Mouse (Mus musculus) midbrain, embryonic 15.5 days (tissue): ENCODE results near the gene Ebf1. TPM values are rescaled to one million over a fixed set of nuclear protein-coding genes. Genes with fewer than 3 reads are reported as not detected.

Experiments
- ATAC-seq: fragments of 200-750 bp; cut with Nextera tagmentation; replicated peaks from 2 replicates; pipeline ENCODE4 v1.8.0; 2017; ENCODE audit warnings: moderate TSS enrichment
- H3K27ac ChIP-seq: fragments of 300-500 bp; sonication (generic); 2 replicates; pipeline ENCODE4 v1.5.1; 2015; ENCODE audit warnings: mild to moderate bottlenecking, inconsistent platforms
- H3K27me3 ChIP-seq: fragments of 300-500 bp; sonication (generic); replicated peaks from 2 replicates; pipeline ENCODE4 v1.6.1; 2015; ENCODE audit warnings: inconsistent platforms
- H3K36me3 ChIP-seq: fragments of 300-500 bp; sonication (generic); replicated peaks from 2 replicates; pipeline ENCODE4 v1.6.1; 2015; ENCODE audit warnings: inconsistent platforms
- H3K4me1 ChIP-seq: fragments of 300-500 bp; sonication (generic); 2 replicates; pipeline ENCODE4 v1.6.1; 2015; ENCODE audit warnings: inconsistent platforms
- H3K4me2 ChIP-seq: fragments of 300-500 bp; sonication (generic); 2 replicates; pipeline ENCODE4 v1.6.1; 2015; ENCODE audit warnings: inconsistent platforms, mild to moderate bottlenecking, moderate library complexity
- H3K4me3 ChIP-seq: fragments of 300-500 bp; sonication (generic); 2 replicates; pipeline ENCODE4 v1.5.1; 2015; ENCODE audit warnings: mild to moderate bottlenecking, inconsistent platforms
- H3K9ac ChIP-seq: fragments of 300-500 bp; sonication (generic); 2 replicates; pipeline ENCODE4 v1.6.1; 2015; ENCODE audit warnings: mild to moderate bottlenecking, inconsistent platforms
- H3K9me3 ChIP-seq: fragments of 300-500 bp; sonication (generic); 2 replicates; pipeline ENCODE4 v1.6.1; 2016; ENCODE audit warnings: inconsistent platforms
- WGBS: fragments of 180-500 bp; shearing (Covaris S2); methylation state at CpG from one replicate; pipeline ENCODE4 v1.1.7; 2015; ENCODE audit warnings: mixed read lengths; 5-methylcytosine and 5-hydroxymethylcytosine counted together
- polyA plus RNA-seq: library from polyadenylated mRNA; unstranded; fragments of >200 nt; fragmentation: Nextera tagmentation; extraction: Ambion mirVana; gene quantifications from 2 replicates; pipeline ENCODE4 v1.2.1, GENCODE M21; 2015

The Ebf1 gene
- polyA plus RNA-seq, 1 experiment from 2014 or later, result 68.9 TPM

DNA sequence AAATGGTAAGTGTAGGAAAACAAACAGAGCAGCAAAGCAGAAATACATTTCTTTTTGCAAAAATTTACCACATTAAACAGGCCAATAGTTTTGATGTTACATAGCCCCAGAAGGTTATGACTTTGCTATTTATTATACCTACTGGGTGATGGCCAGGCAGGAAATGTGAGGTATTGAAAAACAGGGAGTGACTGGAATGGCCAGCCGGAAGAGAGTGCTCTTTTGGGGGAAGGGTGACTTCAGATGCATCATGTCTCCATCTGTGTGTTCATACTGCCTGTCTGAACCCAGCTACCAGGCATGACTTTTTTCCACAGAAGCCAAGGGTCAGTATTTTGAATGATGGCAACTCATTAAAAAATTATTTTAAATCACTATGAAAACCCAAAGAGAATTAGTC lies 84.7 kb downstream of the Ebf1 start:
- H3K36me3 ChIP-seq, result no peaks in the 10 kb centered on the region
- ATAC-seq, result no peak
- H3K9me3 ChIP-seq, result no peaks in the 10 kb centered on the region
- no peak overlapping the region for H3K4me2 ChIP-seq
- peak overlapping the region; percentile 34; the same call in 1 of the 2 replicates for H3K27ac ChIP-seq
- H3K4me3 ChIP-seq, result no peak overlapping the region
- H3K27me3 ChIP-seq, result no peaks in the 10 kb centered on the region
- H3K4me1 ChIP-seq, result peaks cover 13% of the 10 kb centered on the region
- 70% methylated on average over 1 of the region's 1 CpGs for WGBS
- H3K9ac ChIP-seq, result no peak overlapping the region

- 91% methylated on average over 8 of the region's 8 CpGs for WGBS
- H3K27me3 ChIP-seq, result no peaks in the 10 kb centered on the region
- H3K9ac ChIP-seq, result no peak overlapping the region
- peaks cover 13% of the 10 kb centered on the region for H3K4me1 ChIP-seq
- ATAC-seq, result no peak
- H3K4me2 ChIP-seq, result no peak overlapping the region
- no peaks in the 10 kb centered on the region for H3K36me3 ChIP-seq
- no peaks in the 10 kb centered on the region for H3K9me3 ChIP-seq
- H3K4me3 ChIP-seq, result no peak overlapping the region
- no peak overlapping the region for H3K27ac ChIP-seq
These were observed 85.8 kb downstream of the Ebf1 start for GRCm38 (mm10) chr11:44702716-44703486.

DNA sequence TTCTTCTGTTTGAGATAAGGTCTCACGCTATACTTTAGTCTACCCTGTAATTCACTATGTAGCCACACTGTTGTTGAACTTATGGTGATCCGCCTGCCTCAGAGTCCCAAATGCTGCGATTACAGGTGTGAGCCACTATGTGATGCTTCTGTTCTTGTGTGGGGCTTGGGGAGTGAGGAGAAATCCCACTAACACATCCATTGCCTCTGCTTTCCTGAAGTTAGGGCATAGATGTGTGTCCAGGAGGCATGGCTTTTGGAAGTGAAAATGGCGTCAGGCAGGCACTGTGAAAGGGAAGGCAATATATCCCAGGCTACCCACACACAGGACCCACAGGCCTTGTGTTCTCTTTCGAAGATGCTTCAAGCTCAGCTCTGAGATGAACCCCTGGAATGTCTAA lies 86.8 kb downstream of the Ebf1 start:
- WGBS, result 95% methylated on average over 5 of the region's 5 CpGs
- H3K4me1 ChIP-seq, result peaks cover 14% of the 10 kb centered on the region
- no peak overlapping the region for H3K27ac ChIP-seq
- H3K9ac ChIP-seq, result no peak overlapping the region
- H3K36me3 ChIP-seq, result no peaks in the 10 kb centered on the region
- no peak overlapping the region for H3K4me2 ChIP-seq
- H3K9me3 ChIP-seq, result no peaks in the 10 kb centered on the region
- H3K4me3 ChIP-seq, result no peak overlapping the region
- H3K27me3 ChIP-seq, result no peaks in the 10 kb centered on the region
- no peak for ATAC-seq

DNA sequence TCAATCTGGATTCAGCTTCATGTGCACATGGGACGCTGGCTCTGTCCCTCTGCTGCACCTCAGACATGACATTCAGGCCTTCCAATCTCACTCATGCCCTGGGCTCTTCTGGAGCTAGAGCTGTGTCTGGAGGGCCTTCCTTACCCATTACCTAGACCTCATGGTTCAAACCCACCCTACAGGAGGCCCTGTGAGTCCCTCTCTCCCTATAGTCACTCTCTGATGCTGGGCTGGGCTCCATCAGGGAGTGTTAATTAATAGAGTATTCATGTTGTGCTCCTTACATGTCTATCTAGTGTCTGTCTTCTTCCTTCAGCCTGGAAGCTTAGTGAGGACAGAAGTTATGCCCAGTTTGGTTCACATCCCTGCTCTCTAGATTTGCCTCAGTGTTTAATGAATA lies 88.7 kb downstream of the Ebf1 start:
- Histone ChIP-seq H3K27ac (no peak overlapping the region), H3K4me2 (no peak overlapping the region), H3K4me3 (no peak overlapping the region), H3K9me3 (no peaks in the 10 kb centered on the region), H3K9ac (no peak overlapping the region), H3K36me3 (no peaks in the 10 kb centered on the region), H3K27me3 (no peaks in the 10 kb centered on the region), H3K4me1 (peaks cover 14% of the 10 kb centered on the region)
- WGBS, result 90% methylated on average over 1 of the region's 1 CpGs
- no peak for ATAC-seq

- Histone ChIP-seq H3K27me3 (no peaks in the 10 kb centered on the region), H3K27ac (no peak overlapping the region), H3K36me3 (no peaks in the 10 kb centered on the region), H3K9me3 (no peaks in the 10 kb centered on the region), H3K9ac (no peak overlapping the region), H3K4me2 (no peak overlapping the region), H3K4me1 (peaks cover 10% of the 10 kb centered on the region), H3K4me3 (no peak overlapping the region)
- ATAC-seq, result no peak
- WGBS, result 93% methylated on average over 2 of the region's 2 CpGs
These were observed 89.3 kb downstream of the Ebf1 start for GRCm38 (mm10) chr11:44706386-44706785.

- peaks cover 8% of the 10 kb centered on the region for H3K4me1 ChIP-seq
- no peak for ATAC-seq
- 12% methylated on average over 13 of the region's 13 CpGs for WGBS
- no peaks in the 10 kb centered on the region for H3K9me3 ChIP-seq
- H3K4me3 ChIP-seq, result no peak overlapping the region
- peak overlapping the region; percentile 29 for H3K4me2 ChIP-seq
- H3K36me3 ChIP-seq, result no peaks in the 10 kb centered on the region
- no peak overlapping the region for H3K9ac ChIP-seq
- H3K27me3 ChIP-seq, result no peaks in the 10 kb centered on the region
- H3K27ac ChIP-seq, result 0 out of 2 replicates have a peak overlapping the region, but pooled peaks have one; percentile 34
These were observed 90.5 kb downstream of the Ebf1 start for GRCm38 (mm10) chr11:44707381-44708289.

GRCm38 (mm10) chr11:44708290-44708685 lies 91.2 kb downstream of the Ebf1 start:
- Histone ChIP-seq H3K4me3 (no peak overlapping the region), H3K4me2 (no peak overlapping the region), H3K9me3 (no peaks in the 10 kb centered on the region), H3K9ac (no peak overlapping the region), H3K36me3 (no peaks in the 10 kb centered on the region), H3K27ac (no peak overlapping the region), H3K27me3 (no peaks in the 10 kb centered on the region), H3K4me1 (peaks cover 8% of the 10 kb centered on the region)
- no peak for ATAC-seq
- WGBS, result 84% methylated on average over 6 of the region's 6 CpGs

DNA sequence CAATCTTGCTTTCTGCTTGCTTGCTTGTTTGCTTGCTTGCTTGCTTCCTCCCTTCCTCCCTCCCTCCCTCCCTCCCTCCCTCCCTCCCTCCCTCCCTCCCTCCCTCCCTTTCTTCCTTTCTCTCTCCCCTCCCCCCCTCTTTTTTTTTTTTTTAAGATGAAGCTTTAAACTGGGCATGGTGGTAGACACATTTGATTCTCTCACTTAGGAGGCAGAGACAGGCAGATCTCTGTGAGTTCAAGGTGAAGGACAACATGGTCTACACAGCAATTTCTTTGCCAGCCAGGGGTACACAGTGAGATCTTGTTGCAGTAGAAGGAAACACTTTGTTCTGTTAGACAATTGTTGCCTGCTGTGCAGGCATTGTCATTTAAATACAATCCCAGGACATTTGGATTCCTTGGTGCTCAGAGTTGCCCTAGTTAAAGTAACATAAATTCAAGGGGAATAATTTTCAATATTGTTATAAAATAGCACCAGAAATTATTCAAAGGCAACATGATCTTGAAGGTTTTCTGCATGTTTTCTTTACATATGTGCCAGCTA lies 92.0 kb downstream of the Ebf1 start:
- Histone ChIP-seq H3K9me3 (no peaks in the 10 kb centered on the region), H3K36me3 (no peaks in the 10 kb centered on the region), H3K4me2 (no peak overlapping the region), H3K27ac (no peak overlapping the region), H3K27me3 (no peaks in the 10 kb centered on the region), H3K4me1 (peaks cover 8% of the 10 kb centered on the region), H3K9ac (no peak overlapping the region), H3K4me3 (no peak overlapping the region)
- ATAC-seq, result no peak

DNA sequence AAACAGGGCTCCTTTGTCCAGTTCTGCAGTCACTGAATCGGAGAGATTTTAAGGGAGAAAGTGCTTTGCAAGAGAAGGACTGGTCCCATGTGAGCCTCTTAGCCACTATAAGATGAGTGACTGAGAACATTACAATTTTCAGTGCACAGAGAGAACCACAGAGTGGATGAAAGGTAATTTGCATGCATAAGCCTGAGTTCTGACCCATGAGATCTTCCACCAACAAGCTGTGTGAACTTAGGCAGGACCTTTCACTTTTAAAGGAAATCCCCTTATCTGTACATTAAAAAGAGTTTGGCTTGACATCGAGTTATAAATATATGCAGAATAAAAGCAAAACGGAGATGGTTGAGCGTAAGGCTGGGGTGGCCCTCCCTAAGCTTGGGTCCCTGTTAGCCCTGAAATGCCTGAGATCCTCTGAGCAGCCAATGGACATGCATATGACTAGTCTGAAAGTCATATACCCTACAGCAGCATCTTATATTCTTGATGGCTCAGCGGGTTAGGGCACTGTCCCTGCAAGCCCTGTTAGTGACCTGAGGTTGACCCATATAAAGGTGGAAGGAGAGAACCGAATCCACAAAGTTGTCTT lies 92.8 kb downstream of the Ebf1 start:
- 83% methylated on average over 6 of the region's 6 CpGs for WGBS
- no peak overlapping the region for H3K4me2 ChIP-seq
- H3K9me3 ChIP-seq, result no peaks in the 10 kb centered on the region
- H3K4me3 ChIP-seq, result no peak overlapping the region
- H3K27me3 ChIP-seq, result no peaks in the 10 kb centered on the region
- ATAC-seq, result no peak
- no peak overlapping the region for H3K9ac ChIP-seq
- H3K36me3 ChIP-seq, result no peaks in the 10 kb centered on the region
- H3K27ac ChIP-seq, result no peak overlapping the region
- peaks cover 8% of the 10 kb centered on the region for H3K4me1 ChIP-seq

- Histone ChIP-seq H3K4me1 (peaks cover 8% of the 10 kb centered on the region), H3K9me3 (no peaks in the 10 kb centered on the region), H3K4me3 (no peak overlapping the region), H3K27me3 (no peaks in the 10 kb centered on the region), H3K4me2 (no peak overlapping the region), H3K9ac (no peak overlapping the region), H3K36me3 (no peaks in the 10 kb centered on the region), H3K27ac (no peak overlapping the region)
- no peak for ATAC-seq
These were observed 93.7 kb downstream of the Ebf1 start for GRCm38 (mm10) chr11:44710861-44711260.

- Histone ChIP-seq H3K9me3 (no peaks in the 10 kb centered on the region), H3K36me3 (no peaks in the 10 kb centered on the region), H3K9ac (no peak overlapping the region), H3K27ac (no peak overlapping the region), H3K4me1 (no peaks in the 10 kb centered on the region), H3K27me3 (no peaks in the 10 kb centered on the region), H3K4me2 (no peak overlapping the region), H3K4me3 (no peak overlapping the region)
- no peak for ATAC-seq
- 88% methylated on average over 5 of the region's 5 CpGs for WGBS
These were observed 97.1 kb downstream of the Ebf1 start for GRCm38 (mm10) chr11:44714188-44714587.

- Histone ChIP-seq H3K27ac (no peak overlapping the region), H3K27me3 (no peaks in the 10 kb centered on the region), H3K36me3 (no peaks in the 10 kb centered on the region), H3K4me2 (no peak overlapping the region), H3K4me1 (no peaks in the 10 kb centered on the region), H3K9me3 (no peaks in the 10 kb centered on the region), H3K4me3 (no peak overlapping the region), H3K9ac (no peak overlapping the region)
- WGBS, result 55% methylated on average over 4 of the region's 4 CpGs
- ATAC-seq, result no peak
These were observed 98.7 kb downstream of the Ebf1 start for GRCm38 (mm10) chr11:44715776-44716175.
